Mouse (Mus musculus) limb, embryonic 15.5 days (tissue): ENCODE measurements at regions not wholly inside any gene's neighbourhood (a gene's known extent, or its start where the extent isn't known, plus 50 kb on each side); places are given as distances from the start of the nearest gene placed in this dataset.
"Not testable (repeated sequence)": the region's sequence is repeated elsewhere in the genome, so short reads cannot be mapped to it uniquely, and the experiment has no call there.

Experiments
- ATAC-seq: fragments of 200-750 bp; cut with Nextera tagmentation; 2 replicates; pipeline ENCODE4 v1.8.0; 2017; ENCODE audit warnings: low read depth, moderate TSS enrichment; ENCODE audit not compliant: insufficient number of reproducible peaks, low FRiP score, low TSS enrichment
- H3K27ac ChIP-seq: fragments of 300-500 bp; sonication (generic); 2 replicates; pipeline ENCODE4 v1.5.1; 2015; ENCODE audit warnings: moderate library complexity, mild to moderate bottlenecking, inconsistent platforms
- H3K27me3 ChIP-seq: fragments of 300-500 bp; sonication (generic); 2 replicates; pipeline ENCODE4 v1.6.1; 2015; ENCODE audit warnings: inconsistent platforms
- H3K36me3 ChIP-seq: fragments of 300-500 bp; sonication (generic); 2 replicates; pipeline ENCODE4 v1.6.1; 2015; ENCODE audit warnings: inconsistent platforms
- H3K4me1 ChIP-seq: fragments of 300-500 bp; sonication (generic); 2 replicates; pipeline ENCODE4 v1.6.1; 2015; ENCODE audit warnings: inconsistent platforms
- H3K4me2 ChIP-seq: fragments of 300-500 bp; sonication (generic); 2 replicates; pipeline ENCODE4 v1.6.1; 2015; ENCODE audit warnings: mild to moderate bottlenecking, inconsistent platforms
- H3K4me3 ChIP-seq: fragments of 300-500 bp; sonication (generic); 2 replicates; pipeline ENCODE4 v1.5.1; 2015; ENCODE audit warnings: mild to moderate bottlenecking, inconsistent platforms
- H3K9ac ChIP-seq: fragments of 300-500 bp; sonication (generic); 2 replicates; pipeline ENCODE4 v1.6.1; 2015; ENCODE audit warnings: inconsistent platforms
- H3K9me3 ChIP-seq: fragments of 300-500 bp; sonication (generic); 2 replicates; pipeline ENCODE4 v1.6.1; 2016; ENCODE audit warnings: inconsistent platforms
- WGBS: fragments of 180-500 bp; shearing (Covaris S2); methylation state at CpG from one replicate; pipeline ENCODE4 v1.1.7; 2015; 5-methylcytosine and 5-hydroxymethylcytosine counted together

DNA sequence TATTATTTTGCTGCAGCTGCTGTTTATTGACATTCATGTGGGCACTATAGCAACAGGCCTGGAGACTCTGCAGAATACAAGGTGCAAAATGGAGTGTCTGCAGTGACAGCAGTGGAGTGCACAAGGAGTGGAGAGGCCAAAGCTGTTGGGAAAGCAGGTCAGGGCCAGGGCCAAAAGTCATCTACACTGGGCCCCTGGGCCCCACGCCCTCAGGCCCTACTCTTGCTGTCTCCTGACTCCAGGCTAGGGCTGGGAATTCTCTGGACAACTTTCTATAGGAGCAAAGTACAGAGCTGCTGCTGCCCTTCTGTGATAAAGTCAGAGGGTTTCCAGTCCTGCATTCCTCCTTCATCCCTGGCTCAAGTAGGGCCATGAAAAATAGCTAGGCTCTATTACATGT lies 1164.9 kb upstream of the Rag2 start:
- H3K4me1 ChIP-seq, H3K27me3 ChIP-seq, H3K9me3 ChIP-seq, H3K9ac ChIP-seq, ATAC-seq, H3K4me2 ChIP-seq, H3K36me3 ChIP-seq, H3K27ac ChIP-seq, H3K4me3 ChIP-seq: not testable (repeated sequence)
- WGBS: no CpG with 5 or more reads among the region's 1 CpGs

DNA sequence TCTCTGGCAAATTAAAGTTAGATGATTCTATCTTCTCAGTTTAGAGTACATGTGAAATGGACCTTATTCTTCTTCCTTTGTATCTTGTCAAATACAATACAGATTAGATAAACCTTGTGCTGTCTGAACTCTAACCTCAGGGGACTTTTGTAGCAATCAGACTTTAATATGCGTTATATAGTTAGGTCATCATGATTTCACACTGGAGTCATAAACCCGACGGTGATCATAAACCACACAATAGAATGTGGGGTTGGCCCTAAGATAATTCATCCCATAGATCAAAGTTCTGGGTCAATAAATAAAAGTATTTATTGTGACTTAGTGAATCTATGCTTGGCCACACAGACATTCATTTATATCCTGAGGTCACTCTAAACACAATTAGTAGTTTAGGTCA lies 1138.3 kb upstream of the Rag2 start:
- not testable (repeated sequence) for H3K27me3 ChIP-seq, H3K9ac ChIP-seq, ATAC-seq, H3K4me1 ChIP-seq, H3K36me3 ChIP-seq, H3K4me3 ChIP-seq, H3K4me2 ChIP-seq, H3K27ac ChIP-seq, H3K9me3 ChIP-seq
- WGBS: no CpG with 5 or more reads among the region's 3 CpGs

DNA sequence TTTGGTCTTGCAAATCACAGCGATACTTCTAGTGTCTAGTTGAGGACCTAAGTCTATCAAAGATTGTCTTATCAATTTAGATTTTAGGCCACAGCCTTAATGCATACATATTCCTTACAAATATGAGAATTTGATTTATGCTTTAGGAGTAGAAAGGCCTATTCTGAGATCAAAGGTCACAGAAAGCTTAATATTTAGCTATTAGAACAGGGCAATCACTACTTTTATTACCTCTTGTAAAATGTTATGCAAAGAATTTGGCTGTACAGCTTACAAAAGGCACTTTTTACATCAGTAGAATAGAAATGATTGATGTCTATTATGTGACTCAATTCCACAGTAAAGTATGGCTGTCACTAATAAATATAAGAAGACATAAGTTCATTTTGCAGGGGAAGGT lies 1119.4 kb upstream of the Rag2 start:
- WGBS: no CpG with 5 or more reads among the region's 1 CpGs
- ATAC-seq, H3K9ac ChIP-seq: not testable (repeated sequence)

More for the DNA sequence above, 1119.4 kb upstream of the Rag2 start:
- H3K9me3 ChIP-seq, H3K36me3 ChIP-seq, H3K27me3 ChIP-seq, H3K4me3 ChIP-seq, H3K4me1 ChIP-seq, H3K27ac ChIP-seq, H3K4me2 ChIP-seq: not testable (repeated sequence)
